ENCODE assay signal across 10 mouse cellular contexts in genomic region chr13:58443787-58444186, GRCm38 (mm10). TPM values are rescaled to one million over a fixed set of nuclear protein-coding genes. Genes with fewer than 3 reads are reported as not detected.
DNase-seq lines count a peak whose midpoint lies in the region; ATAC-seq and TF ChIP-seq lines count a peak whose summit lies in the region.
"Had no signal": no experiment of that assay in that cellular context is flagged by ENCODE, and none has a peak within 500 bp of the region (broad histone marks: within the 10 kb centered on the region; RNA-seq: fewer than 3 reads in every experiment).

No protein-coding gene starts in this region.

- H3K36me3 ChIP-seq in embryonic facial prominence, embryonic 11.5 days (replicated peaks; ENCODE audit: control insufficient read depth, insufficient read depth, low read depth, low read length) = no peaks in the 10 kb centered on the region
- no peaks in the 10 kb centered on the region for H3K36me3 ChIP-seq in embryonic facial prominence, embryonic 10.5 days (replicated peaks)
- H3K36me3 ChIP-seq in midbrain, postnatal 0 days (ENCODE audit: insufficient read depth, low read length) = no peaks in the 10 kb centered on the region
- H3K36me3 ChIP-seq in midbrain, embryonic 13.5 days = no peaks in the 10 kb centered on the region
- H3K36me3 ChIP-seq: embryonic facial prominence, embryonic 13.5 days; lung, embryonic 15.5 days had no signal

- ATAC-seq in embryonic facial prominence, embryonic 11.5 days (replicated peaks; ENCODE audit: insufficient number of reproducible peaks, low FRiP score, low TSS enrichment, low read depth) = no peak
- ATAC-seq in midbrain, postnatal 0 days (ENCODE audit: low FRiP score) = no peak
- ATAC-seq in midbrain, embryonic 13.5 days = no peak

- no peak overlapping the region for H3K9ac ChIP-seq in embryonic facial prominence, embryonic 11.5 days (replicated peaks; ENCODE audit: low read length)
- H3K9ac ChIP-seq in midbrain, postnatal 0 days (replicated peaks; ENCODE audit: low read length, poor library complexity, severe bottlenecking) = no peak overlapping the region
- H3K9ac ChIP-seq in midbrain, embryonic 13.5 days (replicated peaks) = no peak overlapping the region
- H3K9ac ChIP-seq: embryonic facial prominence, embryonic 13.5 days; lung, embryonic 15.5 days had no signal

- H3K4me3 ChIP-seq in embryonic facial prominence, embryonic 11.5 days (ENCODE audit: low read depth, low read length) = no peak overlapping the region
- no peak overlapping the region for H3K4me3 ChIP-seq in embryonic facial prominence, embryonic 10.5 days
- no peak overlapping the region for H3K4me3 ChIP-seq in midbrain, postnatal 0 days (ENCODE audit: low read depth, low read length)
- no peak overlapping the region for H3K4me3 ChIP-seq in midbrain, embryonic 13.5 days (replicated peaks)
- H3K4me3 ChIP-seq: embryonic facial prominence, embryonic 13.5 days; lung, embryonic 15.5 days had no signal

- no peak overlapping the region for H3K27ac ChIP-seq in embryonic facial prominence, embryonic 11.5 days (replicated peaks; ENCODE audit: low read depth, low read length)
- H3K27ac ChIP-seq in embryonic facial prominence, embryonic 10.5 days (replicated peaks) = no peak overlapping the region
- peak overlapping the region; percentile 18; the same call in 1 of the 2 replicates for H3K27ac ChIP-seq in midbrain, postnatal 0 days (ENCODE audit: low read depth, low read length)
- H3K27ac ChIP-seq in midbrain, embryonic 13.5 days = no peak overlapping the region
- H3K27ac ChIP-seq: embryonic facial prominence, embryonic 13.5 days; lung, embryonic 15.5 days had no signal

- DNase-seq in embryonic facial prominence, embryonic 11.5 days (ENCODE audit: low spot score) = peak; percentile 27
- DNase-seq in embryonic facial prominence, embryonic 10.5 days (ENCODE audit: low spot score) = no peak
- no peak for DNase-seq in midbrain, postnatal 0 days (ENCODE audit: low spot score)
- DNase-seq in lung, postnatal 10 days = peak; percentile 35
- peak; percentile 88 to 89 for DNase-seq in spleen, postnatal 36 days (ENCODE audit: low spot score in 2 of 2)
- no peak for DNase-seq in ovary, postnatal 14 days (ENCODE audit: low spot score)
- DNase-seq in layer of hippocampus, postnatal 10 days (ENCODE audit: low spot score in 2 of 2) = no peak

- no peak overlapping the region for H3K4me2 ChIP-seq in embryonic facial prominence, embryonic 11.5 days (ENCODE audit: low read depth, low read length)
- H3K4me2 ChIP-seq in midbrain, postnatal 0 days (ENCODE audit: low read depth, low read length, poor library complexity, severe bottlenecking) = no peak overlapping the region
- H3K4me2 ChIP-seq in midbrain, embryonic 13.5 days (replicated peaks) = no peak overlapping the region
- H3K4me2 ChIP-seq: embryonic facial prominence, embryonic 13.5 days; lung, embryonic 15.5 days had no signal

- no peak for TF ChIP-seq CTCF in midbrain, postnatal 0 days (IDR thresholded peaks at IDR 0.05)

- H3K4me1 ChIP-seq in embryonic facial prominence, embryonic 11.5 days (ENCODE audit: control insufficient read depth, insufficient read depth, low read length) = no peaks in the 10 kb centered on the region
- H3K4me1 ChIP-seq in embryonic facial prominence, embryonic 10.5 days = peaks cover 10% of the 10 kb centered on the region
- no peaks in the 10 kb centered on the region for H3K4me1 ChIP-seq in midbrain, postnatal 0 days (ENCODE audit: insufficient read depth, low read length)
- no peaks in the 10 kb centered on the region; the same call in 1 of the 2 replicates for H3K4me1 ChIP-seq in midbrain, embryonic 13.5 days (replicated peaks)
- H3K4me1 ChIP-seq: lung, embryonic 15.5 days had no signal

- H3K27me3 ChIP-seq in embryonic facial prominence, embryonic 11.5 days (ENCODE audit: control insufficient read depth, insufficient read depth, low read length) = no peaks in the 10 kb centered on the region
- no peaks in the 10 kb centered on the region for H3K27me3 ChIP-seq in embryonic facial prominence, embryonic 10.5 days (replicated peaks; ENCODE audit: low read depth, poor library complexity, severe bottlenecking)
- H3K27me3 ChIP-seq in midbrain, postnatal 0 days (ENCODE audit: insufficient read depth, low read length) = no peaks in the 10 kb centered on the region
- no peaks in the 10 kb centered on the region for H3K27me3 ChIP-seq in midbrain, embryonic 13.5 days
- H3K27me3 ChIP-seq: embryonic facial prominence, embryonic 13.5 days; lung, embryonic 15.5 days had no signal

- WGBS in embryonic facial prominence, embryonic 11.5 days = 44% methylated on average over 7 of the region's 7 CpGs
- WGBS in embryonic facial prominence, embryonic 10.5 days = 58% methylated on average over 7 of the region's 7 CpGs
- WGBS in midbrain, postnatal 0 days = 63% methylated on average over 7 of the region's 7 CpGs
- WGBS in midbrain, embryonic 13.5 days = 73% methylated on average over 7 of the region's 7 CpGs

- no peaks in the 10 kb centered on the region for H3K9me3 ChIP-seq in embryonic facial prominence, embryonic 11.5 days (replicated peaks; ENCODE audit: control insufficient read depth, low read length)
- H3K9me3 ChIP-seq in embryonic facial prominence, embryonic 10.5 days = no peaks in the 10 kb centered on the region
- H3K9me3 ChIP-seq in midbrain, postnatal 0 days (ENCODE audit: low read length) = no peaks in the 10 kb centered on the region
- no peaks in the 10 kb centered on the region for H3K9me3 ChIP-seq in midbrain, embryonic 13.5 days
- H3K9me3 ChIP-seq: embryonic facial prominence, embryonic 13.5 days; lung, embryonic 15.5 days had no signal

RNA-seq across cellular contexts. Expression of gene Hnrnpk, which starts 40.6 kb away (rescaled TPM):
- polyA plus RNA-seq in embryonic facial prominence, embryonic 11.5 days (2014; fragmentation: Nextera tagmentation; extraction: Ambion mirVana) = 2,512 and 2,650 TPM in 2 replicates
- polyA plus RNA-seq in embryonic facial prominence, embryonic 10.5 days (2016; fragmentation: Nextera tagmentation; extraction: Ambion mirVana) = 2,126 and 2,130 TPM in 2 replicates
- total RNA-seq in midbrain, postnatal 0 days (2014; rRNA removed) = 598 and 662 TPM in 2 replicates
- polyA plus RNA-seq in midbrain, postnatal 0 days (2015; fragmentation: Nextera tagmentation; extraction: Ambion mirVana) = 861 and 905 TPM in 2 replicates
- 1,943 and 2,055 TPM in 2 replicates for polyA plus RNA-seq in midbrain, embryonic 13.5 days (2015; fragmentation: Nextera tagmentation; extraction: Ambion mirVana)
- total RNA-seq in layer of hippocampus, postnatal 10 days (2021) = 100 to 1,000 TPM; 758 to 769 TPM

RNA-seq across cellular contexts. Expression of gene Rmi1, which starts 41.7 kb away (rescaled TPM):
- 34.4 and 37.0 TPM in 2 replicates for polyA plus RNA-seq in embryonic facial prominence, embryonic 11.5 days (2014; fragmentation: Nextera tagmentation; extraction: Ambion mirVana)
- 27.8 and 28.1 TPM in 2 replicates for polyA plus RNA-seq in embryonic facial prominence, embryonic 10.5 days (2016; fragmentation: Nextera tagmentation; extraction: Ambion mirVana)
- total RNA-seq in midbrain, postnatal 0 days (2014; rRNA removed) = 13.9 and 20.3 TPM in 2 replicates
- polyA plus RNA-seq in midbrain, postnatal 0 days (2015; fragmentation: Nextera tagmentation; extraction: Ambion mirVana) = 17.8 and 18.7 TPM in 2 replicates
- 23.4 and 26.0 TPM in 2 replicates for polyA plus RNA-seq in midbrain, embryonic 13.5 days (2015; fragmentation: Nextera tagmentation; extraction: Ambion mirVana)
- total RNA-seq in layer of hippocampus, postnatal 10 days (2021) = 10 to 100 TPM; 14.5 to 15.2 TPM

RNA-seq across cellular contexts. Expression of gene 2210016F16Rik, which starts 58.8 kb away (rescaled TPM):
- polyA plus RNA-seq in embryonic facial prominence, embryonic 11.5 days (2014; fragmentation: Nextera tagmentation; extraction: Ambion mirVana) = 24.3 and 24.5 TPM in 2 replicates
- polyA plus RNA-seq in embryonic facial prominence, embryonic 10.5 days (2016; fragmentation: Nextera tagmentation; extraction: Ambion mirVana) = 23.8 and 24.4 TPM in 2 replicates
- 18.3 and 20.3 TPM in 2 replicates for total RNA-seq in midbrain, postnatal 0 days (2014; rRNA removed)
- polyA plus RNA-seq in midbrain, postnatal 0 days (2015; fragmentation: Nextera tagmentation; extraction: Ambion mirVana) = 16.5 and 17.6 TPM in 2 replicates
- polyA plus RNA-seq in midbrain, embryonic 13.5 days (2015; fragmentation: Nextera tagmentation; extraction: Ambion mirVana) = 23.6 and 24.0 TPM in 2 replicates
- 1 to 10 TPM; 6.1 TPM for total RNA-seq in layer of hippocampus, postnatal 10 days (2021)

Comparison
In these comparisons a context has a peak if more than half of its experiments do, and no peak if none do; other contexts are left out.
1. DNase-seq: peak in embryonic facial prominence, embryonic 11.5 days (single experiment), lung, postnatal 10 days (single experiment) and spleen, postnatal 36 days (2 of 2); none in embryonic facial prominence, embryonic 10.5 days (single experiment), midbrain, postnatal 0 days (single experiment), ovary, postnatal 14 days (single experiment) and layer of hippocampus, postnatal 10 days (0 of 2).